8 mouse cellular contexts compared by ENCODE assay signal in genomic region chr11:120098588-120099511, GRCm38 (mm10). TPM values are rescaled to one million over a fixed set of nuclear protein-coding genes. Genes with fewer than 3 reads are reported as not detected.
DNase-seq lines count a peak whose midpoint lies in the region; ATAC-seq and TF ChIP-seq lines count a peak whose summit lies in the region.

Tepsin (minus strand) TSS chr11:120098731.
Ndufaf8 (plus strand) TSS chr11:120098928.

- peak within 1 kb of the TSS; percentile 89 for H3K4me2 ChIP-seq in heart, embryonic 11.5 days
- peak within 1 kb of the TSS; percentile 95 for H3K4me2 ChIP-seq in kidney, embryonic 16.5 days (replicated peaks; ENCODE audit: low read depth, low read length)
- H3K4me2 ChIP-seq in myocyte (ENCODE audit: low read depth): peak within 1 kb of the TSS; percentile 97

- TF ChIP-seq CTCF in C2C12 (IDR thresholded peaks at IDR 0.05; ENCODE audit: control insufficient read depth, insufficient read depth, insufficient read length): no peak
- TF ChIP-seq CTCF in brain, embryonic 14.5 days (IDR thresholded peaks at IDR 0.05; ENCODE audit: borderline replicate concordance, extremely low read depth, insufficient read depth, insufficient read length): no peak
- no peak for TF ChIP-seq CTCF in liver, adult 2 months (IDR thresholded peaks at IDR 0.05; ENCODE audit: low read depth, low read length)

- peaks cover 21% of the 10 kb centered on the region for H3K79me2 ChIP-seq in C2C12 (ENCODE audit: control insufficient read depth, insufficient read depth)
- peaks cover 3% of the 10 kb centered on the region; the same call in 1 of the 2 replicates for H3K79me2 ChIP-seq in liver, adult 2 months (ENCODE audit: control insufficient read depth, insufficient read depth, low read length)
- no peaks in the 10 kb centered on the region for H3K79me2 ChIP-seq in myocyte (ENCODE audit: control insufficient read depth, insufficient read depth)

- ATAC-seq in heart, embryonic 11.5 days (replicated peaks; ENCODE audit: insufficient number of reproducible peaks, low FRiP score, low TSS enrichment): peak; percentile 96
- ATAC-seq in kidney, embryonic 16.5 days (ENCODE audit: low FRiP score, low TSS enrichment): peak; percentile 98

- peak within 1 kb of the TSS; percentile 93 for H3ac ChIP-seq in C2C12 (ENCODE audit: control insufficient read depth, insufficient read length, low read depth)
- peak within 1 kb of the TSS; percentile 70 for H3ac ChIP-seq in myocyte (ENCODE audit: control insufficient read depth, insufficient read length)

- H3K27me3 ChIP-seq in C2C12 (ENCODE audit: control insufficient read depth, insufficient read depth, insufficient read length) (no peaks in the 10 kb centered on the region), myocyte (ENCODE audit: control insufficient read depth, insufficient read depth, insufficient read length) (no peaks in the 10 kb centered on the region)
- no peaks in the 10 kb centered on the region for H3K27me3 ChIP-seq in erythroblast, embryonic 14.5 days (ENCODE audit: control insufficient read depth)
- no peaks in the 10 kb centered on the region for H3K27me3 ChIP-seq in heart, embryonic 11.5 days (ENCODE audit: control insufficient read depth, insufficient read depth, low read length)
- H3K27me3 ChIP-seq in kidney, embryonic 16.5 days (ENCODE audit: insufficient read depth, low read length): no peaks in the 10 kb centered on the region
- no peaks in the 10 kb centered on the region for H3K27me3 ChIP-seq in liver, adult 2 months (ENCODE audit: control insufficient read depth, insufficient read depth, low read length)
- no peaks in the 10 kb centered on the region for H3K27me3 ChIP-seq in splenic B cell, adult 2 months (ENCODE audit: control insufficient read depth, insufficient read depth, low read length, poor library complexity, severe bottlenecking)

- H3K9ac ChIP-seq in heart, embryonic 11.5 days (ENCODE audit: low read depth, low read length): peak within 1 kb of the TSS; percentile 81
- peak within 1 kb of the TSS; percentile 87 for H3K9ac ChIP-seq in kidney, embryonic 16.5 days (replicated peaks; ENCODE audit: low read length)
- peak within 1 kb of the TSS; percentile 82 for H3K9ac ChIP-seq in liver, adult 2 months (ENCODE audit: low read depth, low read length)

- H3K4me3 ChIP-seq in C2C12 (ENCODE audit: insufficient read depth, poor library complexity, severe bottlenecking): peak within 1 kb of the TSS; percentile 88
- H3K4me3 ChIP-seq in erythroblast, embryonic 14.5 days (replicated peaks): peak within 1 kb of the TSS; percentile 95
- peak within 1 kb of the TSS; percentile 60 for H3K4me3 ChIP-seq in heart, embryonic 11.5 days (ENCODE audit: low read depth, low read length)
- H3K4me3 ChIP-seq in kidney, embryonic 16.5 days (ENCODE audit: low read length): peak within 1 kb of the TSS; percentile 79
- H3K4me3 ChIP-seq in liver, adult 2 months (ENCODE audit: insufficient read depth, low read depth, low read length): peak within 1 kb of the TSS; percentile 84
- peak within 1 kb of the TSS; percentile 85 for H3K4me3 ChIP-seq in myocyte

- no peaks in the 10 kb centered on the region for H3K9me3 ChIP-seq in erythroblast, embryonic 14.5 days (ENCODE audit: control insufficient read depth, low read length)
- H3K9me3 ChIP-seq in heart, embryonic 11.5 days (replicated peaks; ENCODE audit: control insufficient read depth, low read length): no peaks in the 10 kb centered on the region
- no peaks in the 10 kb centered on the region for H3K9me3 ChIP-seq in kidney, embryonic 16.5 days (ENCODE audit: low read length)

- peak; percentile 99 for DNase-seq in brain, embryonic 14.5 days (ENCODE audit: low read depth)
- peak; percentile 95 for DNase-seq in liver, adult 2 months (ENCODE audit: extremely low read depth, low read depth, low spot score)
- DNase-seq in splenic B cell, adult 2 months (ENCODE audit: low read depth, low spot score): peak; percentile 99

- peak within 1 kb of the TSS; percentile 97 for H3K27ac ChIP-seq in heart, embryonic 11.5 days (ENCODE audit: low read depth, low read length)
- peak within 1 kb of the TSS; percentile 95 for H3K27ac ChIP-seq in kidney, embryonic 16.5 days (ENCODE audit: low read length)
- peak within 1 kb of the TSS; percentile 76 for H3K27ac ChIP-seq in liver, adult 2 months (replicated peaks; ENCODE audit: insufficient read depth, low read depth, low read length)

- H3K36me3 ChIP-seq in C2C12 (ENCODE audit: control insufficient read depth, insufficient read depth) (peaks cover 13% of the 10 kb centered on the region), myocyte (ENCODE audit: control insufficient read depth, insufficient read depth) (peaks cover 10% of the 10 kb centered on the region)
- H3K36me3 ChIP-seq in erythroblast, embryonic 14.5 days (ENCODE audit: control insufficient read depth): peaks cover 50% of the 10 kb centered on the region
- H3K36me3 ChIP-seq in heart, embryonic 11.5 days (ENCODE audit: control insufficient read depth, insufficient read depth, low read length): peaks cover 12% of the 10 kb centered on the region; the same call in 1 of the 2 replicates
- H3K36me3 ChIP-seq in kidney, embryonic 16.5 days (ENCODE audit: insufficient read depth, low read length): peaks cover 7% of the 10 kb centered on the region; the same call in 1 of the 2 replicates
- no peaks in the 10 kb centered on the region for H3K36me3 ChIP-seq in liver, adult 2 months (ENCODE audit: control insufficient read depth, insufficient read depth, low read length)
- H3K36me3 ChIP-seq in splenic B cell, adult 2 months (ENCODE audit: control insufficient read depth, insufficient read depth, low read length, poor library complexity, severe bottlenecking): peaks cover 5% of the 10 kb centered on the region

- peak; percentile 49; the same call in 1 of the 2 replicates for TF ChIP-seq POLR2A in brain, embryonic 14.5 days (IDR thresholded peaks at IDR 0.05; ENCODE audit: borderline replicate concordance, extremely low read depth, insufficient read depth, insufficient read length, poor library complexity, severe bottlenecking)
- TF ChIP-seq POLR2A in liver, adult 2 months (IDR thresholded peaks at IDR 0.05; ENCODE audit: extremely low read depth, insufficient read depth, low read length): peak; percentile 61
- TF ChIP-seq POLR2A in myocyte (IDR thresholded peaks at IDR 0.05; ENCODE audit: insufficient read length, low read depth): peak; percentile 57

- H3K4me1 ChIP-seq in erythroblast, embryonic 14.5 days (ENCODE audit: control insufficient read depth): peaks cover 46% of the 10 kb centered on the region
- H3K4me1 ChIP-seq in heart, embryonic 11.5 days (ENCODE audit: control insufficient read depth, insufficient read depth, low read length): peaks cover 18% of the 10 kb centered on the region
- H3K4me1 ChIP-seq in kidney, embryonic 16.5 days (ENCODE audit: insufficient read depth, low read length): peaks cover 19% of the 10 kb centered on the region
- H3K4me1 ChIP-seq in liver, adult 2 months (ENCODE audit: control insufficient read depth, insufficient read depth, low read length): peaks cover 11% of the 10 kb centered on the region

- under 1% methylated on average over 74 of the region's 77 CpGs for WGBS in heart, embryonic 11.5 days (ENCODE audit: insufficient replicate concordance)
- under 1% methylated on average over 76 of the region's 77 CpGs for WGBS in kidney, embryonic 16.5 days
- under 1% methylated on average over 77 of the region's 77 CpGs for WGBS in liver, adult 2 months

- peaks cover 2% of the 10 kb centered on the region for H3K79me3 ChIP-seq in C2C12 (ENCODE audit: low read depth)

TF ChIP-seq in C2C12, 6 proteins besides CTCF, POLR2A, EP300 and RAD21:
- TF ChIP-seq CEBPB (IDR thresholded peaks at IDR 0.05; ENCODE audit: low read depth): no peak
- TF ChIP-seq MYOG (IDR thresholded peaks at IDR 0.05; ENCODE audit: control insufficient read depth, extremely low read depth, insufficient read length): no peak
- peak; percentile 26 for TF ChIP-seq MYOD1 (IDR thresholded peaks at IDR 0.05; ENCODE audit: control insufficient read depth, insufficient read length, low read depth)
- TF ChIP-seq USF1 (IDR thresholded peaks at IDR 0.05; ENCODE audit: low read depth): no peak
- TF ChIP-seq MAX (IDR thresholded peaks at IDR 0.05): no peak

TF ChIP-seq in myocyte, 11 proteins besides CTCF, POLR2A, EP300 and RAD21:
- TF ChIP-seq SRF (IDR thresholded peaks at IDR 0.05; ENCODE audit: control insufficient read depth, insufficient read length, low read depth) (peak; percentile 27), TCF12 (IDR thresholded peaks at IDR 0.05; ENCODE audit: insufficient read depth, poor library complexity, severe bottlenecking) (no peak), MYOG (IDR thresholded peaks at IDR 0.05; ENCODE audit: control insufficient read depth in 1 of 3, insufficient read depth in 1 of 3, insufficient read length in 2 of 3, low read depth in 2 of 3) (peak; percentile 28 to 80 (median 78)), E2F4 (IDR thresholded peaks at IDR 0.05; ENCODE audit: insufficient read depth) (no peak), MYOD1 (IDR thresholded peaks at IDR 0.05; ENCODE audit: control insufficient read depth in 1 of 3, insufficient read length in 2 of 3, low read depth in 2 of 3) (peak in 2 of 3 experiments; percentile 54 to 74), POLR2AphosphoS2 (IDR thresholded peaks at IDR 0.05; ENCODE audit: insufficient read length, low read depth) (peak; percentile 54)

RNA-seq across cellular contexts. Expression of gene Tepsin, which starts in this region (rescaled TPM):
- polyA plus RNA-seq in C2C12 (2012; fragmentation: generic; extraction: Trizol) (10.0 TPM), myocyte (2012; fragmentation: generic; extraction: Trizol) (10.3 TPM)
- polyA plus RNA-seq in brain, embryonic 14.5 days (2012; rRNA removed): 47.4 and 59.4 TPM in 2 replicates
- polyA plus RNA-seq in erythroblast, embryonic 14.5 days (2012): 2.9 and 3.6 TPM in 2 replicates
- 14.6 and 18.9 TPM in 2 replicates for polyA plus RNA-seq in heart, embryonic 11.5 days (2014; fragmentation: Nextera tagmentation; extraction: Ambion mirVana)
- 22.0 and 24.9 TPM in 2 replicates for polyA plus RNA-seq in kidney, embryonic 16.5 days (2015; fragmentation: Nextera tagmentation; extraction: Ambion mirVana)
- 4.6 and 7.4 TPM in 2 replicates for total RNA-seq in liver, adult 2 months (2014; rRNA removed)
- polyA plus RNA-seq in liver, adult 2 months (2012; rRNA removed): 16.5 and 24.9 TPM in 2 replicates

RNA-seq across cellular contexts. Expression of gene Ndufaf8, which starts in this region (rescaled TPM):
- polyA plus RNA-seq in C2C12 (2012; fragmentation: generic; extraction: Trizol) (59.0 TPM), myocyte (2012; fragmentation: generic; extraction: Trizol) (56.7 TPM)
- polyA plus RNA-seq in brain, embryonic 14.5 days (2012; rRNA removed): 28.0 and 39.0 TPM in 2 replicates
- polyA plus RNA-seq in erythroblast, embryonic 14.5 days (2012): 6.7 and 9.0 TPM in 2 replicates
- polyA plus RNA-seq in heart, embryonic 11.5 days (2014; fragmentation: Nextera tagmentation; extraction: Ambion mirVana): 83.2 and 83.4 TPM in 2 replicates
- polyA plus RNA-seq in kidney, embryonic 16.5 days (2015; fragmentation: Nextera tagmentation; extraction: Ambion mirVana): 89.2 and 98.9 TPM in 2 replicates
- total RNA-seq in liver, adult 2 months (2014; rRNA removed): 13.7 and 19.9 TPM in 2 replicates
- 55.4 and 59.8 TPM in 2 replicates for polyA plus RNA-seq in liver, adult 2 months (2012; rRNA removed)

Comparison
In these comparisons a context has a peak if more than half of its experiments do, and no peak if none do; other contexts are left out.
1. Peak in every context shown above with its lines: DNase-seq, ATAC-seq, H3K4me3 ChIP-seq and H3K27ac ChIP-seq.